Mouse (Mus musculus) C2C12 (cell line): ENCODE measurements at regions not wholly inside any gene's neighbourhood (a gene's known extent, or its start where the extent isn't known, plus 50 kb on each side); places are given as distances from the start of the nearest gene placed in this dataset.

ENCODE experiments used
- H3K27me3 ChIP-seq: one replicate; pipeline ENCODE4 v1.6.1; 2011; ENCODE audit not compliant: control insufficient read depth, insufficient read depth, insufficient read length
- H3K36me3 ChIP-seq: one replicate; pipeline ENCODE4 v1.6.1; 2011; ENCODE audit not compliant: control insufficient read depth, insufficient read depth
- H3K4me3 ChIP-seq: one replicate; pipeline ENCODE4 v1.5.1; 2011; ENCODE audit warnings: mild to moderate bottlenecking, control low read depth; ENCODE audit not compliant: poor library complexity, insufficient read depth, severe bottlenecking
- H3K79me2 ChIP-seq: one replicate; pipeline ENCODE4 v1.6.1; 2011; ENCODE audit not compliant: control insufficient read depth, insufficient read depth
- H3K79me3 ChIP-seq: one replicate; pipeline ENCODE4 v1.6.1; 2011; ENCODE audit warnings: low read depth, control low read depth
- H3ac ChIP-seq: one replicate; pipeline ENCODE3; 2011; ENCODE audit warnings: low read depth; ENCODE audit not compliant: control insufficient read depth, insufficient read length
- CEBPB ChIP-seq: IDR thresholded peaks from one replicate; pipeline ENCODE4 v1.6.1; 2011; ENCODE audit warnings: low read depth, mild to moderate bottlenecking, control low read depth, moderate library complexity
- CTCF ChIP-seq: IDR thresholded peaks from one replicate; pipeline ENCODE4 v1.5.1; 2011; ENCODE audit not compliant: control insufficient read depth, insufficient read depth, insufficient read length
- FOSL1 ChIP-seq: IDR thresholded peaks from one replicate; pipeline ENCODE4 v1.8.0; 2011; ENCODE audit warnings: mild to moderate bottlenecking, low read length; ENCODE audit not compliant: poor library complexity, insufficient read depth, severe bottlenecking
- MAX ChIP-seq: IDR thresholded peaks from one replicate; pipeline ENCODE4 v1.6.1; 2011; ENCODE audit warnings: mild to moderate bottlenecking, control low read depth
- MYOD1 ChIP-seq: IDR thresholded peaks from one replicate; pipeline ENCODE4 v1.6.1; 2011; ENCODE audit warnings: low read depth; ENCODE audit not compliant: control insufficient read depth, insufficient read length
- MYOG ChIP-seq: IDR thresholded peaks from one replicate; pipeline ENCODE4 v1.6.1; 2011; ENCODE audit not compliant: control insufficient read depth, insufficient read length; ENCODE audit errors: extremely low read depth
- USF1 ChIP-seq: IDR thresholded peaks from one replicate; pipeline ENCODE4 v1.6.1; 2011; ENCODE audit warnings: low read depth, mild to moderate bottlenecking, control low read depth, moderate library complexity

- no peaks in the 10 kb centered on the region for H3K79me2 ChIP-seq
- no peak overlapping the region for H3K4me3 ChIP-seq
- no peaks in the 10 kb centered on the region for H3K27me3 ChIP-seq
- H3K79me3 ChIP-seq = no peaks in the 10 kb centered on the region
- no peaks in the 10 kb centered on the region for H3K36me3 ChIP-seq
- H3ac ChIP-seq = no peak overlapping the region
- TF ChIP-seq MYOG (no peak), MYOD1 (no peak), FOSL1 (no peak), USF1 (no peak), CTCF (no peak), CEBPB (no peak), MAX (no peak)
Measured at GRCm38 (mm10) chr14:102891552-102891951, 90.9 kb downstream of the Kctd12 start.

DNA sequence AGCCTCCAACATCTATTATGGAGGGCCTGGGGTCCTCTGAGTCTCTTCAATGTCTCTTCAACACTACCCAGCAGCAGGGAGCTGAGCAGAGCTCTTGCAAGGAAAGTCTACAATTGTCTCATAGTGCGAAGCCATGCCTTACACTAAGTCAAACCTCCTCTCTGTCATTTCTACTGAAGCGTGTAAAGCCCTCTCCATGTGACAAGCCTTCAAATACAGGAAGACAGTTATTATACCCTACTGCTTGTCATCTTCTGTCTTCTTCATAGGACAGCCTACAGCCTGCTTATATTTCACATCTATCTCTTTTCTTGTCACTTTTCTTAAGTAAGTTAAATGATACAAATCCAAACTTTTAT lies 97.2 kb downstream of the Kctd12 start:
- Histone ChIP-seq H3K4me3 (no peak overlapping the region), H3ac (no peak overlapping the region), H3K27me3 (no peaks in the 10 kb centered on the region), H3K79me3 (no peaks in the 10 kb centered on the region), H3K36me3 (no peaks in the 10 kb centered on the region), H3K79me2 (no peaks in the 10 kb centered on the region)
- TF ChIP-seq CEBPB = no peak
- no peak for TF ChIP-seq MAX
- no peak for TF ChIP-seq CTCF
- TF ChIP-seq USF1 = no peak
- no peak for TF ChIP-seq FOSL1
- no peak for TF ChIP-seq MYOG
- TF ChIP-seq MYOD1 = no peak

- no peak for TF ChIP-seq USF1
- TF ChIP-seq MYOG = no peak
- no peak for TF ChIP-seq CEBPB
- no peak for TF ChIP-seq MYOD1
- no peak for TF ChIP-seq CTCF
- no peak for TF ChIP-seq MAX
- TF ChIP-seq FOSL1 = no peak
- H3K36me3 ChIP-seq = no peaks in the 10 kb centered on the region
Measured at GRCm38 (mm10) chr14:102884539-102885239, 97.7 kb downstream of the Kctd12 start.

DNA sequence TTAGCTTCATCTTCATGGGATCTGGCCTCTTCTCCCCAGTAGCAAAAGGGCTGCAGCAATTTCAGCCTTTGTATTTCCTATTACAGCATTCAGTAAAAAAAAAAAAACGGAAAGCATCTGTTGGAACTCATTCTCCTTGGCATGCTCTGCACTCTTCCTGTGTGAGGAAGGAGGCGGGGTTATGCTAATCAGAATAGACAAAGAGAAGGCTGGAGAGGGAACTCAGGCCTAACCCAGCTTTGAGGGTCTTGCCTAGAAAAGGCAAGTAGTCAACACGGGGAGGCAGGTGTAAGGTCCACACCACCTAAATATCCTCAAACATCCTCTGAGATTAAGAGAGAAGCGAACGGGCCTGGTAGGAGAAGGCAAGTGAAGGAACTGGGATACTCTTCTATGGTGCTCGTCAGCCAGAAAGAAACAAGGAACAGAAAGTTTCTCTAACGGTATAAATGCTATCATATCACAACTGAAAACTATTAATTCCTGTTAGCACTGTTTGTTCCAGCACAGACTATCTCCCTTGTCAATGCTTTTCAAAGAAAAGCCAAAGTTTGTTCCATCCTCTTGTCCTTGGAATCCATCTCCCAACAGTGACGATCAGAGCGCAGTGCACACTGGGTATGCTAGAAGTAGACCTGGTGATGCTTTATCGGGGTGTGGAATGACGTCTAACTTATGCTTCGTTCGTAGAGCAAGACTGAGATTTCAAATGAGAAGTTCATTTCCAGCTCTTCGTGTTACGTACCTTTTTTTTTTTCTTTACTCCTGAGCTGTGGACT lies 98.9 kb downstream of the Kctd12 start:
- H3ac ChIP-seq = no peak overlapping the region
- no peaks in the 10 kb centered on the region for H3K79me3 ChIP-seq
- no peaks in the 10 kb centered on the region for H3K36me3 ChIP-seq
- H3K27me3 ChIP-seq = no peaks in the 10 kb centered on the region
- TF ChIP-seq FOSL1 (no peak), MYOD1 (no peak), CEBPB (no peak), USF1 (no peak)
- H3K4me3 ChIP-seq = no peak overlapping the region
- H3K79me2 ChIP-seq = no peaks in the 10 kb centered on the region

More at GRCm38 (mm10) chr14:102884539-102885239, 97.7 kb downstream of the Kctd12 start:
- Histone ChIP-seq H3ac (no peak overlapping the region), H3K79me2 (no peaks in the 10 kb centered on the region), H3K79me3 (no peaks in the 10 kb centered on the region), H3K4me3 (no peak overlapping the region), H3K27me3 (no peaks in the 10 kb centered on the region)

- no peak for TF ChIP-seq MAX
- Histone ChIP-seq H3K4me3 (no peak overlapping the region), H3K79me2 (no peaks in the 10 kb centered on the region), H3K27me3 (no peaks in the 10 kb centered on the region), H3K79me3 (no peaks in the 10 kb centered on the region), H3K36me3 (no peaks in the 10 kb centered on the region), H3ac (no peak overlapping the region)
Measured at GRCm38 (mm10) chr14:102882281-102882680, 100.2 kb downstream of the Kctd12 start.

- no peaks in the 10 kb centered on the region for H3K79me2 ChIP-seq
- TF ChIP-seq FOSL1 (no peak), CTCF (no peak)
- H3ac ChIP-seq = no peak overlapping the region
- no peaks in the 10 kb centered on the region for H3K79me3 ChIP-seq
- no peaks in the 10 kb centered on the region for H3K36me3 ChIP-seq
- H3K27me3 ChIP-seq = no peaks in the 10 kb centered on the region
- H3K4me3 ChIP-seq = no peak overlapping the region
Measured at GRCm38 (mm10) chr14:102880658-102881083, 101.8 kb downstream of the Kctd12 start.
